ENCODE assay signal across 16 mouse cellular contexts in genomic region chr2:12938641-12939040, GRCm38 (mm10). TPM values are rescaled to one million over a fixed set of nuclear protein-coding genes. Genes with fewer than 3 reads are reported as not detected.
DNase-seq lines count a peak whose midpoint lies in the region.
"Had no signal": no experiment of that assay in that cellular context is flagged by ENCODE, and none has a peak within 500 bp of the region (broad histone marks: within the 10 kb centered on the region; RNA-seq: fewer than 3 reads in every experiment).

No protein-coding gene starts in this region.

- DNase-seq in 3T3-L1 (ENCODE audit: low read depth, low spot score) (peak; percentile 13), ZHBTc4 (ENCODE audit: low read depth, low spot score) (peak; percentile 33)
- peak; percentile 63 for DNase-seq in Muller cell, postnatal 12 days (ENCODE audit: inconsistent ontology term)
- DNase-seq in urinary bladder, postnatal 25 days (ENCODE audit: low spot score) = no peak
- no peak for DNase-seq in left cerebral cortex, adult 8-10 months (ENCODE audit: low spot score in 2 of 2)
- DNase-seq in kidney, adult 8-10 months = no peak
- DNase-seq: adrenal gland, adult 8-10 months; adrenal gland, postnatal 14 days; adrenal gland, postnatal 36 days; B cell, adult 2 months; cerebellum, adult 11-12 months; cerebellum, adult 2 months; cerebellum, adult 9-10 months; cerebellum, postnatal 10 days; cerebellum, postnatal 36 days; embryo, embryonic 11 days had no signal

RNA-seq across cellular contexts. Expression of gene Pter, which starts 14.8 kb away (rescaled TPM):
- 1 to 10 TPM; 1.0 to 1.8 (median 1.5) TPM for total RNA-seq in left cerebral cortex, adult 8-10 months (2022)

Comparison
In these comparisons a context has a peak if more than half of its experiments do, and no peak if none do; other contexts are left out.
1. DNase-seq: peak in 3T3-L1 (single experiment), Muller cell, postnatal 12 days (single experiment) and ZHBTc4 (single experiment); none in urinary bladder, postnatal 25 days (single experiment), left cerebral cortex, adult 8-10 months (0 of 2) and kidney, adult 8-10 months (0 of 2).